Mouse (Mus musculus) heart, embryonic 14.5 days (tissue): ENCODE measurements around the gene Smarce1. TPM values are rescaled to one million over a fixed set of nuclear protein-coding genes. Genes with fewer than 3 reads are reported as not detected.

Source experiments
- ATAC-seq: fragments of 200-750 bp; cut with Nextera tagmentation; 2 replicates; pipeline ENCODE4 v1.8.0; 2017; ENCODE audit warnings: low read depth, moderate TSS enrichment; ENCODE audit not compliant: insufficient number of reproducible peaks, insufficient read depth, low FRiP score
- H3K27ac ChIP-seq, 2 experiments: fragments of 200-500 bp in 1 of 2; fragments of 300-500 bp in 1 of 2; sonication (generic) in 1 of 2; replicated peaks in 1 of 2; 2 replicates each; pipeline ENCODE4 v1.5.1; 2012 to 2014; ENCODE audit warnings: low read depth in 2 of 2, low read length in 2 of 2, control low read depth in 1 of 2, mild to moderate bottlenecking in 1 of 2, mixed read lengths in 1 of 2; ENCODE audit not compliant: control insufficient read depth in 1 of 2, insufficient read depth in 1 of 2
- H3K27me3 ChIP-seq: fragments of 300-500 bp; sonication (generic); 2 replicates; pipeline ENCODE4 v1.6.1; 2014; ENCODE audit warnings: mild to moderate bottlenecking, low read length, control low read depth; ENCODE audit not compliant: control insufficient read depth, insufficient read depth
- H3K36me3 ChIP-seq: fragments of 300-500 bp; sonication (generic); 2 replicates; pipeline ENCODE4 v1.6.1; 2014; ENCODE audit warnings: mild to moderate bottlenecking, control low read depth, low read length, mixed read lengths; ENCODE audit not compliant: control insufficient read depth, insufficient read depth
- H3K4me1 ChIP-seq, 2 experiments: fragments of 200-500 bp in 1 of 2; fragments of 300-500 bp in 1 of 2; sonication (generic) in 1 of 2; 2 replicates each; pipeline ENCODE4 v1.6.1; 2012 to 2014; ENCODE audit warnings: low read length in 2 of 2, control low read depth in 1 of 2, mixed read lengths in 1 of 2; ENCODE audit not compliant: control insufficient read depth in 2 of 2, insufficient read depth in 2 of 2
- H3K4me2 ChIP-seq: fragments of 300-500 bp; sonication (generic); 2 replicates; pipeline ENCODE4 v1.6.1; 2014; ENCODE audit warnings: mild to moderate bottlenecking, low read length
- H3K4me3 ChIP-seq, 2 experiments: fragments of 200-500 bp in 1 of 2; fragments of 300-500 bp in 1 of 2; sonication (generic) in 1 of 2; 2 replicates each; pipeline ENCODE4 v1.5.1; 2012 to 2014; ENCODE audit warnings: low read length in 2 of 2, mild to moderate bottlenecking in 2 of 2, control low read depth in 1 of 2, low read depth in 1 of 2, moderate library complexity in 1 of 2; ENCODE audit not compliant: control insufficient read depth in 1 of 2, insufficient read depth in 1 of 2
- H3K9ac ChIP-seq: fragments of 300-500 bp; sonication (generic); 2 replicates; pipeline ENCODE4 v1.6.1; 2014; ENCODE audit warnings: mild to moderate bottlenecking, low read length
- H3K9me3 ChIP-seq: fragments of 300-500 bp; sonication (generic); 2 replicates; pipeline ENCODE4 v1.6.1; 2016; ENCODE audit warnings: low read length, control low read depth; ENCODE audit not compliant: control insufficient read depth
- WGBS: fragments of 180-500 bp; shearing (Covaris S2); extraction: QIAGEN DNeasy Blood & Tissue Kit; methylation state at CpG from one replicate; pipeline ENCODE4 v1.1.7; 2014; 5-methylcytosine and 5-hydroxymethylcytosine counted together
- polyA plus RNA-seq: library from polyadenylated mRNA; unstranded; fragments of >200 nt; fragmentation: Nextera tagmentation; extraction: Ambion mirVana; gene quantifications from 2 replicates; pipeline ENCODE4 v1.2.1, GENCODE M21; 2014

Gene Smarce1
- 93.5 and 104 TPM in 2 replicates for polyA plus RNA-seq

DNA sequence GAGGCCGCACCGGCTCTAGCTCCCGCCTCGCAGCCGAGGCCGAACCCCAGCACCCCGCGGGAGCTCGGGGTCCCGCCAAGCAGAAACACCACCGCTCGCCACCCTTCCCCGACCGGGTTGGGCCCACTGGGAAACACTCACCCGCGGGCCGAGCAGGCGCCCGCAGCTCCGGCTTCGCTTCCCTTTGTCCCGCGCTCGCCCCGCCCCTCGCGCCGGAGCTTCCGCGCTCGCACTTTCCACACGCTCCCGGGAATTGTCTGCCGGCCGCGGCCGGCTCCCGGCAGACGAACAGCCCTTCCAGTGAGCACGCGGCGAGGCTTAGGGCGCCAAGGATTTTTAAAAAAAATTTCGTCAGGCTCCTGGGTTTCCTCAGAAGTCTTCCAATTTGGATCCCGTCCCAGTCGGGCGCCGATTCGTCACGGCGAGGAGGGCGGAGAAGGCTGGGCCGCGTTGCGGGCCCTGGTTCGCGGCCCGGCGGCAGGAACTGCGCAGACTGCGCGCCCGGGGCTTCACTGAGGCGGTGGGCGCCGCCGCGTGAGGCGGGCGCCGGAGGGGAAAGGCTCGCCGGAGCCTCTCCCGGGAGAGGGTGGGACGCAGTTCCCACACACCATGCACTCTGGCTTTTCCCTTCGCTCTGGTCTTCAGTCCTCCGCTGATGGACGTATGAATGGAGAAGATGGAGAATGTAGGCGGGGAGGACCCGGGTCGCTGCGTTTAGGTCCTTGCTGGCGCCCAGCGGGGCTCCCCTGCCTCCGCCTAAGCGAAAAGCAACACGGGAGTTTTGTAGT lies at the start of gene Smarce1:
Gene Smarce1 (minus strand): TSS at position 757 of the 788 bp plus-strand sequence.
- Histone ChIP-seq H3K4me1 (peaks cover 0 to 16% of the 10 kb centered on the region in 2 experiments; a peak in 2 of 4 replicates), H3K36me3 (peaks cover 26% of the 10 kb centered on the region), H3K27ac (peak within 1 kb of the TSS; percentile 92 to 93), H3K4me2 (peak within 1 kb of the TSS; percentile 89), H3K27me3 (no peaks in the 10 kb centered on the region), H3K9me3 (no peaks in the 10 kb centered on the region), H3K9ac (peak within 1 kb of the TSS; percentile 99), H3K4me3 (peak within 1 kb of the TSS; percentile 68 to 94)
- WGBS: under 1% methylated on average over 80 of the region's 87 CpGs
- peak; percentile 81 for ATAC-seq

DNA sequence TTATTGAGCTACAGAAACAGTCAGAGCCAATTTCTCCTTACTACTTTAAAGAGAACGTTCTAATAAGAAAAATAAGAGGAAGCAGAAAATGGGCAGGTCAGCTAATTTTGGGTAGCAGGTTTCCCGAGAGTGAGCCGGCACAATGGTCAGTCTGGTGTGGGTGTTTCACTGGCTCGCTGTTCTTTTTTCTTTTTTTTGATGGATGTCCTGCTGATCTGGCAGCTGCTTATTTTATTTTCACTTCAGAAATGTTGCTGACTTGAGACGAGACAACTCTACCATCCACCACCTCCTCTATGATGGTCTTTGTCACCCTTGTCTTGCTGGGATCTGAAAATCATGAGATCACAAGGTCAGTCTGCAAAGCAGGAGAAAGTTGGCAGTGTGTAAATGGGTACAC lies 49.2 kb upstream of the Smarce1 start:
- no peaks in the 10 kb centered on the region for H3K27me3 ChIP-seq
- H3K9ac ChIP-seq: no peak overlapping the region
- 73% methylated on average over 5 of the region's 5 CpGs for WGBS
- no peaks in the 10 kb centered on the region for H3K9me3 ChIP-seq
- no peaks in the 10 kb centered on the region for H3K36me3 ChIP-seq
- no peak overlapping the region for H3K4me2 ChIP-seq
- no peak for ATAC-seq
- H3K4me1 ChIP-seq: peaks cover 0 to 4% of the 10 kb centered on the region in 2 experiments; a peak in 2 of 4 replicates
- H3K4me3 ChIP-seq: no peak overlapping the region
- no peak overlapping the region for H3K27ac ChIP-seq

DNA sequence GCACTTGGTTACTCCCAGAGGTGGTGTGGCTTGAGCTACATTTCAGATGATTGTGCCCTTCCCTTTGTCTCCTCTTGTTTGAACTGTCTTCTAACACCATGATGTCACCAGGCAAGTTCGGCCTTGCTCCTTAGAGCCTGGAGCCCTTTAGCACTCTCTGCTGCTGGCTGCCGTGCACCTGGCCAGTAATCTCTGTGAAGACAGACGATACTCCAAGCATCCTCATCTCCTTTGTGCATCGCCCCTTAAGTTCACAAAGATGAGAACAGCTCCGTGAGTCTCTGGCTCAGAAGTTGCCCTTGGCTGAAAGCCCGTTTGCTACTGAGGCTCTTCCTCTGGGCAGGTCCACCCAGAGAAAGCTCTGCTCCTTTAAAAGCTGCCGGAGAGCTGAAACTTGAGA lies 46.0 kb upstream of the Smarce1 start:
- H3K27me3 ChIP-seq: no peaks in the 10 kb centered on the region
- H3K4me2 ChIP-seq: no peak overlapping the region
- H3K36me3 ChIP-seq: no peaks in the 10 kb centered on the region
- no peak overlapping the region for H3K4me3 ChIP-seq
- no peak overlapping the region for H3K27ac ChIP-seq
- H3K9me3 ChIP-seq: no peaks in the 10 kb centered on the region
- ATAC-seq: no peak
- H3K9ac ChIP-seq: no peak overlapping the region
- peaks cover 0 to 4% of the 10 kb centered on the region in 2 experiments; a peak in 2 of 4 replicates for H3K4me1 ChIP-seq
- 52% methylated on average over 7 of the region's 7 CpGs for WGBS

DNA sequence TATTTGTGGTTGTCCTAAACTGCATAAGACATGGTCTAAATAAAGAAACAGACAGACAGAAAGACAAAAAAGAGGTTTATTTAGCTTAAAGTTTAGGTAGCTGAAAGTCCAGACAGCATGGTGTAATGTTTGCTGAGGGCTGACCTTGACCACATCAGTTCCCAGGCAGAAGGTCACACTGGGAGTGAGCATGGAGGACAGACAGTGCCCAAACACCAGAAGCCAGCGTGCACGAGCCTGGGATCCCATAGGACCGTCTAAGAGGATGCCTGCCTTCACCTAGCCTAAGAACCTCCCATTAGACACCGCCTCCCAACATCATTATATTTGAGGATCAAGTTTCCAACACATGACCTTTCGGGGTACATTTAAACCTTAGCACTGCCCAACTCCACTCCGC lies 44.8 kb upstream of the Smarce1 start:
- Histone ChIP-seq H3K9me3 (no peaks in the 10 kb centered on the region), H3K9ac (no peak overlapping the region), H3K27ac (no peak overlapping the region), H3K4me1 (peaks cover 0 to 4% of the 10 kb centered on the region in 2 experiments; a peak in 2 of 4 replicates), H3K4me3 (no peak overlapping the region), H3K27me3 (no peaks in the 10 kb centered on the region), H3K36me3 (no peaks in the 10 kb centered on the region), H3K4me2 (no peak overlapping the region)
- WGBS: 60% methylated on average over 6 of the region's 6 CpGs
- no peak for ATAC-seq

DNA sequence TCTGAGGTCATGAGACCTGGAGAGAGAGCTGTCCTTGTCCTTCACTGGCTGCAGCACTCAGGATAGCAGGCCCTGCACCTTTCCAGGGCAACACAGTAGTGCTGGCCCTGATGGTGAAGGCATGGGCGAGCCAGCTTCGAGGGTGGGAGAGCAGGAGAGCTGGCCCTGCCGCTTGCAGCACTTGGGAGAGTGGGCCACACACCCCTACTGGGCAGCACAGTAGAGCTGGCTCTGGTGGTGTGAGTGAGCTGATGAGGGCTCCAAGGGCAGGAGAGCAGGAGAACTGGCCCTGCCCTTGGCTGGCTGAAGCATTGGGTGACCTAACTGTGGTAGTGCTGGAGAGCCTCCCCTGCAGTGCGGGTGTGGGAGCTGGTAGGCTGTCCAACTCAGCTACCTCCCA lies 41.9 kb upstream of the Smarce1 start:
- Histone ChIP-seq H3K36me3 (no peaks in the 10 kb centered on the region), H3K27me3 (no peaks in the 10 kb centered on the region), H3K4me1 (peaks cover 0 to 4% of the 10 kb centered on the region in 2 experiments; a peak in 2 of 4 replicates), H3K9ac (no peak overlapping the region), H3K4me3 (no peak overlapping the region), H3K27ac (no peak overlapping the region), H3K4me2 (no peak overlapping the region), H3K9me3 (no peaks in the 10 kb centered on the region)
- no peak for ATAC-seq
- 84% methylated on average over 4 of the region's 4 CpGs for WGBS

DNA sequence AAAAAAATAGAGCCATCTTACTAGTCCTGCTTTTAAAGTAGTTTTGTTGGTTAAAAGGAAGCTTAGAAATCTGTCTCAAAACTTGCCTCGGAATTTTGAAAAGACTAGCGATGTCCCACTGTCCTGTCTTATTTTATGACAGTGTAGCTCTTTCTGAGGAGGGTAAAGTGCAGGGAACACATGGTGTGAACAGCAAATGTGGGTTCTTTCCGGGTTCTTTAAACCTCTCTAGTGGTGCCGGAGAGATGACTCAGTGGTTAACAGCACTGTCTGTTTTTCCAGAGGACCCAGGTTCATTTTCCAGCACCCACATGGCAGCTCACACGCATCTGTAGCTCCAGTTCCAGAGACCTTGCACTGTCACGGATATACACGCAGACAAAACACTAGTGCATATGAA lies 38.4 kb upstream of the Smarce1 start:
- H3K9ac ChIP-seq: no peak overlapping the region
- 67% methylated on average over 7 of the region's 7 CpGs for WGBS
- no peaks in the 10 kb centered on the region for H3K36me3 ChIP-seq
- H3K9me3 ChIP-seq: no peaks in the 10 kb centered on the region
- H3K4me2 ChIP-seq: no peak overlapping the region
- no peaks in the 10 kb centered on the region for H3K27me3 ChIP-seq
- H3K4me1 ChIP-seq: peaks cover 0 to 6% of the 10 kb centered on the region in 2 experiments; a peak in 1 of 4 replicates
- no peak overlapping the region for H3K27ac ChIP-seq
- no peak for ATAC-seq
- H3K4me3 ChIP-seq: no peak overlapping the region

DNA sequence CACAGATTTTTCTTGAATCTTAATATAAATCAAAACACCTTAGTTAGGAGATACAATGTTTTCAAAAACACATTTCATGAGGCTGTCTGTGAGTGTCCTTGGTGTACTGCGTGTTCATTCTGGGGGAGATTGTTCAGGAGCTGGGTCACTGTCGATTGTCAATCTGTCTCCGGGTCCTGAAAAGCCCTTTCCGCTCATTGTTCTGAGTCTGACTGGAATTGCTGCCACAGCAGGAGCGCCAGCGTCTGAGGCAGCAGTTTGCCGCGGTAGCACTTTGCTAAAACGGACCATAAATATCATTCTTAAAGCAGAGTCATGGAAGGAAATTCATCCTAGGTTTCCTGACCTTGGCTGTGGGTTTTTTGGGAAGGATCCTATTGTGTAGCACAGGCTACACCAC lies 35.0 kb upstream of the Smarce1 start:
- peaks cover 0 to 6% of the 10 kb centered on the region in 2 experiments; a peak in 1 of 4 replicates for H3K4me1 ChIP-seq

More for the DNA sequence above, 35.0 kb upstream of the Smarce1 start:
- H3K27me3 ChIP-seq: no peaks in the 10 kb centered on the region
- no peaks in the 10 kb centered on the region for H3K36me3 ChIP-seq
- no peak overlapping the region for H3K4me2 ChIP-seq
- no peak for ATAC-seq
- no peak overlapping the region for H3K9ac ChIP-seq
- WGBS: 36% methylated on average over 9 of the region's 9 CpGs
- H3K9me3 ChIP-seq: no peaks in the 10 kb centered on the region
- peak overlapping the region; percentile 62; a peak in 3 of 4 replicates for H3K27ac ChIP-seq
- H3K4me3 ChIP-seq: no peak overlapping the region
